Mouse (Mus musculus): ENCODE measurements around the gene Mfap3l. TPM values are rescaled to one million over a fixed set of nuclear protein-coding genes. Genes with fewer than 3 reads are reported as not detected.
A peak's percentile ranks its signal among the peaks of the same experiment; 100 is the strongest.
"Not testable (repeated sequence)": the region's sequence is repeated elsewhere in the genome, so short reads cannot be mapped to it uniquely, and the experiment has no call there.

The Mfap3l gene
- polyA plus RNA-seq, 1 experiment from 2014 or later = 0.74 TPM

DNA sequence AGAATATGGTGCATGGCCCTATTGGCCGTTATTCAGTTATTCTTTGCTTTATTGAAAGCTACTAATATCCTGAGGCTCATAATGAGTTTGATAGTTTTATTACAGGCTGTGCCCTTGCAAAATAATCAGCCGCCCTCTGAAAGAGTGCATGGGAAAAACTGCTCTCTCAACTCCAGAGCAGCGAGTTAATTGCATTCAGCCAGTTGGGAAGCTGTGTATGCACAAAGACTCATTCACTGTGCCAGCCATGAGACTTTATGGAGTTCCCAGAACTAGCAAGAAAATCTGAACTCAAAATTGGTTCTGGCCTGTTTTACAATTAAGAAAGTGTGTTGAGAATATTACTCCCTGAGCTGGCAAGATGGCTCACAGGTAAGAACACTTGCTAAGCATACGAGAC is 12.5 kb downstream of the Mfap3l start:
- Histone ChIP-seq H3K9me3 (replicated peaks; ENCODE audit: control insufficient read depth, low read length) (no peaks in the 10 kb centered on the region), H3K4me1 (ENCODE audit: control insufficient read depth, insufficient read depth, low read length) (no peaks in the 10 kb centered on the region), H3K9ac (ENCODE audit: low read length) (no peak overlapping the region), H3K27me3 (replicated peaks; ENCODE audit: control insufficient read depth, insufficient read depth, low read length) (no peaks in the 10 kb centered on the region), H3K27ac (ENCODE audit: low read depth, low read length) (no peak overlapping the region), H3K4me2 (ENCODE audit: low read length) (no peak overlapping the region), H3K36me3 (ENCODE audit: control insufficient read depth, insufficient read depth, low read length) (no peaks in the 10 kb centered on the region), H3K4me3 (ENCODE audit: low read depth, low read length) (no peak overlapping the region)
- WGBS = 27% methylated on average over 4 of the region's 4 CpGs
- no peak for ATAC-seq
- peak; percentile 29 for DNase-seq (ENCODE audit: low spot score)

DNA sequence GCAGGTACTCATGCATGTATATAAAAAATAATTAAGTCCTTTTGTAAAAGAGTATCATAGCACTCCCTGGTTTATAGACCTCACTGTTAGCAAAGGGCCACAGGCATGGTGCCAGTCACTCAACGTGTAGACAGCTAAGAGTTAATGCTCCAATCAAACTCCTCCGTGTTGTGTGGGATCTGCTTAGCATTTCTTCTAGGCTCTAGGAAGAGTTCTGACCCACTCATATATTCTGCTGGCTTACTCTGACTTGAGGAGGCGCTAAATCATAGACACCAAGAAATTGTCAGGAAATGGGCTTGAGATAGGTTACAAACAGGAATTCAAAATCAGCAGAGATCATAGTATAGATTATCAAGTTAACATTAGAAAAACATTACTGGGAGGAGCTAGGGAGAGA is 13.3 kb downstream of the Mfap3l start:
- Histone ChIP-seq H3K27ac (ENCODE audit: low read depth, low read length) (no peak overlapping the region), H3K4me2 (ENCODE audit: low read length) (no peak overlapping the region), H3K9ac (ENCODE audit: low read length) (no peak overlapping the region), H3K4me1 (ENCODE audit: control insufficient read depth, insufficient read depth, low read length) (no peaks in the 10 kb centered on the region), H3K27me3 (replicated peaks; ENCODE audit: control insufficient read depth, insufficient read depth, low read length) (no peaks in the 10 kb centered on the region), H3K4me3 (ENCODE audit: low read depth, low read length) (no peak overlapping the region), H3K36me3 (ENCODE audit: control insufficient read depth, insufficient read depth, low read length) (no peaks in the 10 kb centered on the region), H3K9me3 (replicated peaks; ENCODE audit: control insufficient read depth, low read length) (no peaks in the 10 kb centered on the region)
- WGBS = 67% methylated on average over 3 of the region's 3 CpGs
- no peak for ATAC-seq
- DNase-seq (ENCODE audit: low spot score) = no peak

DNA sequence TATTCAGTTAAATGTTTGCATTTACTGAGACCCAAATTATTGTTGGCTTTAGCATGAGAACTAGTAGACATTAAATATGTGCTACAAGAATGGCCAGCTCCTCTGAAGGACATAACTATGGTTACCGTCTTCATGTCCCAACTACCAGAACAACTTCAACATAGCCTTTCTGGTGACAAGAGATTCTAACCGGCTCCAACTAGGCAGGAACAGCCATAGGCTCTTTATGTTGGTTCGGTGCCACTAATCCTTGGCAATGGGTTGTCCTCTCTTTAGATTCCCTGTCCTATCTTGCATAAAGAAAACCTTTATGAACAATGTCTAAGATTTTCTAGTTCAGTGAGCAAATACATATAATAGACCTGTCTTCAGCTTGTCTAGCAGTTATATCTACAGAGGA is 14.7 kb downstream of the Mfap3l start:
- H3K36me3 ChIP-seq (ENCODE audit: control insufficient read depth, insufficient read depth, low read length) = no peaks in the 10 kb centered on the region
- H3K27me3 ChIP-seq (replicated peaks; ENCODE audit: control insufficient read depth, insufficient read depth, low read length) = no peaks in the 10 kb centered on the region
- no peak overlapping the region for H3K9ac ChIP-seq (ENCODE audit: low read length)
- 87% methylated on average over 3 of the region's 3 CpGs for WGBS
- no peak overlapping the region for H3K4me3 ChIP-seq (ENCODE audit: low read depth, low read length)
- no peaks in the 10 kb centered on the region for H3K9me3 ChIP-seq (replicated peaks; ENCODE audit: control insufficient read depth, low read length)
- ATAC-seq = no peak
- H3K27ac ChIP-seq (ENCODE audit: low read depth, low read length) = no peak overlapping the region
- no peak overlapping the region for H3K4me2 ChIP-seq (ENCODE audit: low read length)
- DNase-seq (ENCODE audit: low spot score) = no peak
- no peaks in the 10 kb centered on the region for H3K4me1 ChIP-seq (ENCODE audit: control insufficient read depth, insufficient read depth, low read length)

DNA sequence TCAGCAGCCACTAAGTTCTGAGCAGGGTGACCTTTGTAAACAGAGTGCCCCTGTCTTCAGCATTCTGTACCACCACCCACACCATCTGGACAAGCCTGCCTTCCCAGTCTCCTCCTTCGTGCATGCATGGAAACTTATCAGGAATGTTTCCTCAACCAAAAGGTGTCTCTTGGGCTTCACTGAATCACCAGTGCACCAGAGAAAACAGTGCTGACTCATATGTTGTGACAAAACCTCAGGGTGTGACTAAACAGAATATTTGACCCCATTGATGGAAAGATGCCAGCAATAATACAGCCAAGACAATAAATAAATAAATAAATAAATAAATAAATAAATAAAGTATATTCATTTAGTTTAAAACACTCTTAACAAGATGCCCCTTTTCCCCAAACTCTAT is 16.5 kb downstream of the Mfap3l start:
- no peak for DNase-seq (ENCODE audit: low spot score)

DNA sequence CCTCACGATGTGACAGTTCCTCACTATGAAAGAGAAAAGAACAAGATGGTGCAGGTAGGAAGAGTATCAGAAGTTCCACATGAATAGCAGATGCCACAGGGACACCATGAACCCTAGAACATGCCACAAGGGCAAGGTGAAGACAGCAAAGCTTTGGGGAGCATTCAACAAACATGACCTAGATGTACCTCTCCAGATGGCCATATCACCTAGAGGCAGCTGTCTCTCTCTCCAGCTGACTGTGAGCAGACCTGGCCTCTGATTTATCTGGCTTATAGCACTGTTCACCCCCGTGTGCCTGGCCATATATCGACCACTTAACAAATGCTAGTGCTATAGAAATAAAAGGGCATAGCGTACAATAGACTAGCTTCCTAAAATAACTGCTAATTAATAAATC is 17.5 kb downstream of the Mfap3l start:
- Histone ChIP-seq H3K9ac (ENCODE audit: low read length) (no peak overlapping the region), H3K4me3 (ENCODE audit: low read depth, low read length) (no peak overlapping the region), H3K27me3 (replicated peaks; ENCODE audit: control insufficient read depth, insufficient read depth, low read length) (no peaks in the 10 kb centered on the region), H3K36me3 (ENCODE audit: control insufficient read depth, insufficient read depth, low read length) (no peaks in the 10 kb centered on the region), H3K9me3 (replicated peaks; ENCODE audit: control insufficient read depth, low read length) (no peaks in the 10 kb centered on the region), H3K4me1 (ENCODE audit: control insufficient read depth, insufficient read depth, low read length) (no peaks in the 10 kb centered on the region), H3K27ac (ENCODE audit: low read depth, low read length) (no peak overlapping the region), H3K4me2 (ENCODE audit: low read length) (no peak overlapping the region)
- DNase-seq (ENCODE audit: low spot score) (no peak), ATAC-seq (no peak)
- 77% methylated on average over 4 of the region's 4 CpGs for WGBS

More for the DNA sequence above, 16.5 kb downstream of the Mfap3l start:
- ATAC-seq = no peak
- Histone ChIP-seq H3K27ac (ENCODE audit: low read depth, low read length) (no peak overlapping the region), H3K9ac (ENCODE audit: low read length) (no peak overlapping the region), H3K27me3 (replicated peaks; ENCODE audit: control insufficient read depth, insufficient read depth, low read length) (no peaks in the 10 kb centered on the region), H3K9me3 (replicated peaks; ENCODE audit: control insufficient read depth, low read length) (no peaks in the 10 kb centered on the region), H3K4me2 (ENCODE audit: low read length) (no peak overlapping the region), H3K36me3 (ENCODE audit: control insufficient read depth, insufficient read depth, low read length) (no peaks in the 10 kb centered on the region), H3K4me3 (ENCODE audit: low read depth, low read length) (no peak overlapping the region), H3K4me1 (ENCODE audit: control insufficient read depth, insufficient read depth, low read length) (no peaks in the 10 kb centered on the region)
- WGBS = 88% methylated on average over 1 of the region's 1 CpGs

DNA sequence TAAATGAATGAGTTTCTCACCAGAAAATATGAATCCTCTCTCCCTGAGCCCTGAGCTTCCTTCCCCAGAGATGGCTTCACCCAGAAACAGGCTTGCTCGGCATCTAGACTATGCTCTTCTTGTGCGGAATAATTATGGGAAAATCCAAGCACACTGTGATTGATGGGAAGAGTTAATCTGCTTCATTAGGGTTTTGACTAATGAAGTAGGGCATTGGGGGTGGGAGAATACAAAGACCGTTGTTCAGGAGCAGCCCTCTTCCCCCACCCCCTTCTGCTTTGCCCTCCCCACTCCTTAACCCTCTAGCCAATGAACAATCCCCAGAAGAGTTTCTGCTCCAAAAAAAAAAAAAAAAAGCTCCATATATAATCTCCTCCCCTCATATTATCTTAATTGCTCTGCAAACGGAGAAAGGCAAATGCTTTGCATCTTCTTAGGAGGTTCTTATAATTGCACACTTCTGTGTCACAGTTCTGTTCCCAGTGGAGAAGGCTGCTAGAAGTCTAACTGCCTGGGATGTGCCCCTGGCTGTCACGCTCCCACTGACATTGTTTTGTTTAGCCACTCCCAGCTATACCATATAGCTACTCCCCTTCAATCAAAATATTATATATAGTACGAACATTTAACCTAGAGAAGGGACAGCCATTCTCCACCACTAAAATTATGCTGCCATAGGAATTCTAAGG is 24.9 kb downstream of the Mfap3l start:
- peak; percentile 85 for ATAC-seq
- H3K27ac ChIP-seq (ENCODE audit: low read depth, low read length) = 0 out of 2 replicates have a peak overlapping the region, but pooled peaks have one; percentile 21
- DNase-seq (ENCODE audit: low spot score) = peak; percentile 71

DNA sequence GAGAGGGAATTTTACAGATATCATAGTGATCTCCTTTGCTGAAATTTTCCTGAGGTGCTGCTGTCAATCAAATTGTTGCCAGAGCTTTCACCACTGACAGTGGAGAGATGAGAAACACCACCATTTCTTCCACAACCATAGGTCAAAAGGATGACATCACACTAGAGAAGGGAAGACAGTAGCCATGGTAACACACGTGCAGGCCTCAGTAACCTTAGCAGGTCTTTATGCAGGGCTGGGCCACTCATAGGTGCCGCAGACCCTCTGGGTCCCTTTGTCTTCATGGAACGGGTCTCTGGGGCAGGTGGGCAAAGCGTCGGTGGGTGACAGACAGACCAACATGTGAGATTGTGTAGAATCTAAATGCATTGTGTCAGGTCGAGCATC is 25.5 kb downstream of the Mfap3l start:
- no peak overlapping the region for H3K4me2 ChIP-seq (ENCODE audit: low read length)
- no peaks in the 10 kb centered on the region for H3K9me3 ChIP-seq (replicated peaks; ENCODE audit: control insufficient read depth, low read length)
- peak; percentile 63 for ATAC-seq
- H3K4me3 ChIP-seq (ENCODE audit: low read depth, low read length) = no peak overlapping the region
- WGBS = 21% methylated on average over 6 of the region's 6 CpGs
- H3K27me3 ChIP-seq (replicated peaks; ENCODE audit: control insufficient read depth, insufficient read depth, low read length) = no peaks in the 10 kb centered on the region
- no peak overlapping the region for H3K9ac ChIP-seq (ENCODE audit: low read length)
- H3K27ac ChIP-seq (ENCODE audit: low read depth, low read length) = no peak overlapping the region
- no peak for DNase-seq (ENCODE audit: low spot score)
- peaks cover 11% of the 10 kb centered on the region for H3K4me1 ChIP-seq (ENCODE audit: control insufficient read depth, insufficient read depth, low read length)
- H3K36me3 ChIP-seq (ENCODE audit: control insufficient read depth, insufficient read depth, low read length) = no peaks in the 10 kb centered on the region

More for the DNA sequence above, 24.9 kb downstream of the Mfap3l start:
- no peaks in the 10 kb centered on the region for H3K27me3 ChIP-seq (replicated peaks; ENCODE audit: control insufficient read depth, insufficient read depth, low read length)
- no peak overlapping the region for H3K4me2 ChIP-seq (ENCODE audit: low read length)
- H3K4me1 ChIP-seq (ENCODE audit: control insufficient read depth, insufficient read depth, low read length) = peaks cover 11% of the 10 kb centered on the region
- no peak overlapping the region for H3K4me3 ChIP-seq (ENCODE audit: low read depth, low read length)
- no peaks in the 10 kb centered on the region for H3K9me3 ChIP-seq (replicated peaks; ENCODE audit: control insufficient read depth, low read length)
- no peaks in the 10 kb centered on the region for H3K36me3 ChIP-seq (ENCODE audit: control insufficient read depth, insufficient read depth, low read length)
- 15% methylated on average over 6 of the region's 6 CpGs for whole genome bisulfite sequencing
- no peak overlapping the region for H3K9ac ChIP-seq (ENCODE audit: low read length)

DNA sequence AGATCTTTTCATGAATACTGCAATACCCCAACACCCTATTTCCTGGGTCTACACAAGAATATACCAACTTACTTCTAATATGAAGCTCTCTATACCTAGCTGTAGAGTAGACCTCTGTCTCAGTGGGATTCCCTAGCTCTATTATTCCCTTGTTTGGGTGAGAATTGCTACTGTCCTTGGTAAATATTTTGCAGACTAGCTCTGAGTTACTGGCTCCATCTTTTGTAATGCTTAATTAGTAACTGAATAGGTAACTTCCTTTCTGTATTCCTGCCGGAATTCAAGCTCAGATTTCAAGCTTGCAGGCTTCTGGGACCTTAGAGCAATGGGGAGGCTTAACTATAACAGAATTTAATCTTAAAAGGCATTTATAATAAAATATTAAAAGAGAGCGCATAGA is 26.1 kb downstream of the Mfap3l start:
- not testable (repeated sequence) for H3K4me2 ChIP-seq (ENCODE audit: low read length); H3K9ac ChIP-seq (ENCODE audit: low read length); H3K36me3 ChIP-seq (ENCODE audit: control insufficient read depth, insufficient read depth, low read length); H3K9me3 ChIP-seq (replicated peaks; ENCODE audit: control insufficient read depth, low read length); H3K27me3 ChIP-seq (replicated peaks; ENCODE audit: control insufficient read depth, insufficient read depth, low read length); DNase-seq (ENCODE audit: low spot score); H3K27ac ChIP-seq (ENCODE audit: low read depth, low read length); ATAC-seq; H3K4me3 ChIP-seq (ENCODE audit: low read depth, low read length)
- WGBS = 47% methylated on average over 2 of the region's 2 CpGs
- peaks cover 11% of the 10 kb centered on the region for H3K4me1 ChIP-seq (ENCODE audit: control insufficient read depth, insufficient read depth, low read length)

DNA sequence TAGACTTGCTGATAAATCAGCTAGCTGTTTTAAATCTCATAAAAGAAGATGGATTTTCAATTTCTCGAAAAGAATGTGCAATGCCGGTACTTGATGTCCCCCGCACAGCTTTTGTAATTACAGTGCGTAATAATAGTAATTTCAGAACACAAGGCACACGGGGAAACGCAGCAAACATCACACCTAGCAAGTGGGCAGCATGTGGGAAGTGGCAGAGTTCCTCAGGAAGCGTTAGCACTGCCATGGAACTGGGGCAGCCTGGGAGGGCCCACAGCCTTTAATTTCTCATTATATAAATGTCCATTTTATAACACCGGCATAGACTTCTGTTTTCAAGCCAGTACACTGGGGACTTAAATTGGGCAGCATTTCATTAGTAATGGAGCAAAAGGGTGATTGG is 27.1 kb downstream of the Mfap3l start:
- WGBS = 84% methylated on average over 8 of the region's 8 CpGs
- Histone ChIP-seq H3K27me3 (replicated peaks; ENCODE audit: control insufficient read depth, insufficient read depth, low read length) (no peaks in the 10 kb centered on the region), H3K4me2 (ENCODE audit: low read length) (no peak overlapping the region), H3K27ac (ENCODE audit: low read depth, low read length) (no peak overlapping the region), H3K9me3 (replicated peaks; ENCODE audit: control insufficient read depth, low read length) (no peaks in the 10 kb centered on the region), H3K36me3 (ENCODE audit: control insufficient read depth, insufficient read depth, low read length) (no peaks in the 10 kb centered on the region), H3K4me1 (ENCODE audit: control insufficient read depth, insufficient read depth, low read length) (peaks cover 11% of the 10 kb centered on the region), H3K9ac (ENCODE audit: low read length) (no peak overlapping the region), H3K4me3 (ENCODE audit: low read depth, low read length) (no peak overlapping the region)
- ATAC-seq = no peak
- no peak for DNase-seq (ENCODE audit: low spot score)

Measured in forebrain, embryonic 14.5 days (tissue).